Comparison of ENCODE assay signal across 9 mouse cellular contexts in genomic region chr17:87459750-87460668, GRCm38 (mm10). TPM values are rescaled to one million over a fixed set of nuclear protein-coding genes. Genes with fewer than 3 reads are reported as not detected.
A peak's percentile ranks its signal among the peaks of the same experiment; 100 is the strongest.
DNase-seq lines count a peak whose midpoint lies in the region; ATAC-seq and TF ChIP-seq lines count a peak whose summit lies in the region.
"Had no signal": no experiment of that assay in that cellular context is flagged by ENCODE, and none has a peak within 500 bp of the region (broad histone marks: within the 10 kb centered on the region; RNA-seq: fewer than 3 reads in every experiment).

No protein-coding gene starts in this region.

- 18% methylated on average over 14 of the region's 14 CpGs for WGBS in forebrain, postnatal 0 days
- WGBS in intestine, embryonic 15.5 days = 20% methylated on average over 14 of the region's 14 CpGs
- 9% methylated on average over 14 of the region's 14 CpGs for WGBS in lung, embryonic 15.5 days

- no peaks in the 10 kb centered on the region for H3K9me3 ChIP-seq in forebrain, postnatal 0 days (ENCODE audit: low read length)
- H3K9me3 ChIP-seq in intestine, embryonic 15.5 days = no peaks in the 10 kb centered on the region
- H3K9me3 ChIP-seq in lung, embryonic 15.5 days = no peaks in the 10 kb centered on the region

- H3K9ac ChIP-seq in forebrain, postnatal 0 days = peak overlapping the region; percentile 28
- peak overlapping the region; percentile 23; the same call in 1 of the 2 replicates for H3K9ac ChIP-seq in intestine, embryonic 15.5 days
- peak overlapping the region; percentile 23 for H3K9ac ChIP-seq in lung, embryonic 15.5 days

- peak overlapping the region; percentile 42 for H3K4me3 ChIP-seq in bone marrow macrophage, adult 2 months (ENCODE audit: insufficient read depth, low read length)
- H3K4me3 ChIP-seq in forebrain, postnatal 0 days (ENCODE audit: low read depth, low read length) = no peak overlapping the region
- H3K4me3 ChIP-seq in intestine, embryonic 15.5 days (replicated peaks) = peak overlapping the region; percentile 3; the same call in 1 of the 2 replicates
- H3K4me3 ChIP-seq in lung, embryonic 15.5 days = peak overlapping the region; percentile 17

- peak; percentile 27 for DNase-seq in gastrocnemius, adult 18-20 months (ENCODE audit: low spot score)
- no peak for DNase-seq in gastrocnemius, postnatal 36 days
- peak; percentile 66 for DNase-seq in forebrain, postnatal 0 days
- peak; percentile 65 for DNase-seq in right cerebral cortex, postnatal 14 days
- DNase-seq in thymus, postnatal 36 days = no peak

- no peaks in the 10 kb centered on the region for H3K36me3 ChIP-seq in forebrain, postnatal 0 days (ENCODE audit: insufficient read depth)
- no peaks in the 10 kb centered on the region for H3K36me3 ChIP-seq in intestine, embryonic 15.5 days
- no peaks in the 10 kb centered on the region for H3K36me3 ChIP-seq in lung, embryonic 15.5 days

- H3K4me2 ChIP-seq in forebrain, postnatal 0 days (ENCODE audit: low read depth) = peak overlapping the region; percentile 36
- H3K4me2 ChIP-seq in intestine, embryonic 15.5 days (replicated peaks) = peak overlapping the region; percentile 58
- H3K4me2 ChIP-seq in lung, embryonic 15.5 days = peak overlapping the region; percentile 51

- no peak for TF ChIP-seq POLR2A in bone marrow macrophage, adult 2 months (IDR thresholded peaks at IDR 0.05; ENCODE audit: borderline replicate concordance, low read depth, low read length)

- peak overlapping the region; percentile 72 for H3K27ac ChIP-seq in bone marrow macrophage, adult 2 months (ENCODE audit: insufficient read depth, low read depth, low read length)
- peak overlapping the region; percentile 70 for H3K27ac ChIP-seq in forebrain, postnatal 0 days (ENCODE audit: low read depth, low read length)
- peak overlapping the region; percentile 79 for H3K27ac ChIP-seq in intestine, embryonic 15.5 days
- H3K27ac ChIP-seq in lung, embryonic 15.5 days = peak overlapping the region; percentile 62

- H3K4me1 ChIP-seq in bone marrow macrophage, adult 2 months (ENCODE audit: control insufficient read depth, insufficient read depth, low read length) = peaks cover 26% of the 10 kb centered on the region
- H3K4me1 ChIP-seq in forebrain, postnatal 0 days (ENCODE audit: insufficient read depth) = peaks cover 31% of the 10 kb centered on the region
- H3K4me1 ChIP-seq in intestine, embryonic 15.5 days (replicated peaks) = peaks cover 28% of the 10 kb centered on the region
- H3K4me1 ChIP-seq in lung, embryonic 15.5 days = peaks cover 39% of the 10 kb centered on the region

- intact Hi-C loops in gastrocnemius, postnatal 36 days (cut with DNase I) = no loop called here

- no peaks in the 10 kb centered on the region for H3K27me3 ChIP-seq in forebrain, postnatal 0 days (ENCODE audit: insufficient read depth, low read length)
- no peaks in the 10 kb centered on the region for H3K27me3 ChIP-seq in intestine, embryonic 15.5 days (replicated peaks)
- H3K27me3 ChIP-seq in lung, embryonic 15.5 days = no peaks in the 10 kb centered on the region

- no peak for TF ChIP-seq CTCF in bone marrow macrophage, adult 2 months (IDR thresholded peaks at IDR 0.05; ENCODE audit: low read depth, low read length)
- TF ChIP-seq CTCF in forebrain, postnatal 0 days (IDR thresholded peaks at IDR 0.05; ENCODE audit: low read depth) = no peak

- peak; percentile 51 for ATAC-seq in forebrain, postnatal 0 days
- peak; percentile 58 for ATAC-seq in intestine, embryonic 15.5 days
- ATAC-seq in lung, embryonic 15.5 days (ENCODE audit: borderline replicate concordance, extremely low read depth, low FRiP score, low TSS enrichment) = peak; percentile 60

RNA-seq across cellular contexts. Expression of gene Calm2, which starts 13.3 kb away (rescaled TPM):
- 100 to 1,000 TPM; 180 to 209 TPM for total RNA-seq in gastrocnemius, adult 18-20 months (2021)
- 100 to 1,000 TPM; 131 to 155 TPM for total RNA-seq in gastrocnemius, postnatal 36 days (2021)
- 938 and 1,004 TPM in 2 replicates for polyA plus RNA-seq in bone marrow macrophage, adult 2 months (2012; ENCODE audit: insufficient read depth, insufficient read length, missing spikeins)
- 1,563 and 1,794 TPM in 2 replicates for total RNA-seq in forebrain, postnatal 0 days (2014; rRNA removed)
- 3,264 and 3,401 TPM in 2 replicates for polyA plus RNA-seq in forebrain, postnatal 0 days (2015; fragmentation: Nextera tagmentation; extraction: Ambion mirVana)
- polyA plus RNA-seq in intestine, embryonic 15.5 days (2015; fragmentation: Nextera tagmentation; extraction: Ambion mirVana) = 1,049 and 1,135 TPM in 2 replicates
- polyA plus RNA-seq in lung, embryonic 15.5 days (2015; fragmentation: Nextera tagmentation; extraction: Ambion mirVana) = 942 and 944 TPM in 2 replicates

RNA-seq across cellular contexts. Expression of gene Stpg4, which starts 32.5 kb away (rescaled TPM):
- not detected for total RNA-seq in gastrocnemius, adult 18-20 months (2021)
- total RNA-seq in gastrocnemius, postnatal 36 days (2021) = not detected
- polyA plus RNA-seq in bone marrow macrophage, adult 2 months (2012; ENCODE audit: insufficient read depth, insufficient read length, missing spikeins) = not detected in 2 replicates
- total RNA-seq in forebrain, postnatal 0 days (2014; rRNA removed) = not detected in 2 replicates
- polyA plus RNA-seq in forebrain, postnatal 0 days (2015; fragmentation: Nextera tagmentation; extraction: Ambion mirVana) = not detected in 2 replicates
- polyA plus RNA-seq in intestine, embryonic 15.5 days (2015; fragmentation: Nextera tagmentation; extraction: Ambion mirVana) = not detected in 2 replicates
- not detected in 2 replicates for polyA plus RNA-seq in lung, embryonic 15.5 days (2015; fragmentation: Nextera tagmentation; extraction: Ambion mirVana)
- polyA plus RNA-seq: large intestine, adult 2 months had no signal

Comparison
In these comparisons a context has a peak if more than half of its experiments do, and no peak if none do; other contexts are left out.
1. DNase-seq: peak in gastrocnemius, adult 18-20 months (single experiment), forebrain, postnatal 0 days (single experiment) and right cerebral cortex, postnatal 14 days (single experiment); none in gastrocnemius, postnatal 36 days (0 of 2) and thymus, postnatal 36 days (0 of 2).
2. Peak in every context shown above with its lines, with median percentiles within 50 percentile points of each other: H3K27ac ChIP-seq, ATAC-seq, H3K4me2 ChIP-seq and H3K9ac ChIP-seq.